Mouse (Mus musculus) intestine, embryonic 16.5 days (tissue): ENCODE measurements at regions not wholly inside any gene's neighbourhood (a gene's known extent, or its start where the extent isn't known, plus 50 kb on each side); places are given as distances from the start of the nearest gene placed in this dataset.

Experiments
- ATAC-seq: fragments of 200-750 bp; cut with Nextera tagmentation; 2 replicates; pipeline ENCODE4 v1.8.0; 2017; ENCODE audit warnings: moderate TSS enrichment, moderate library complexity
- H3K27ac ChIP-seq: fragments of 300-500 bp; sonication (generic); 2 replicates; pipeline ENCODE4 v1.5.1; 2014; ENCODE audit warnings: mild to moderate bottlenecking, low read length
- H3K27me3 ChIP-seq: fragments of 300-500 bp; sonication (generic); replicated peaks from 2 replicates; pipeline ENCODE4 v1.6.1; 2014; ENCODE audit warnings: low read length, control low read depth, mixed read lengths; ENCODE audit not compliant: control insufficient read depth, insufficient read depth
- H3K36me3 ChIP-seq: fragments of 300-500 bp; sonication (generic); 2 replicates; pipeline ENCODE4 v1.6.1; 2014; ENCODE audit warnings: low read length, control low read depth; ENCODE audit not compliant: control insufficient read depth, insufficient read depth
- H3K4me1 ChIP-seq: fragments of 300-500 bp; sonication (generic); 2 replicates; pipeline ENCODE4 v1.6.1; 2014; ENCODE audit warnings: low read length, control low read depth, mixed read lengths; ENCODE audit not compliant: control insufficient read depth, insufficient read depth
- H3K4me2 ChIP-seq: fragments of 300-500 bp; sonication (generic); 2 replicates; pipeline ENCODE4 v1.6.1; 2014; ENCODE audit warnings: low read depth, low read length, control low read depth
- H3K4me3 ChIP-seq: fragments of 300-500 bp; sonication (generic); 2 replicates; pipeline ENCODE4 v1.5.1; 2014; ENCODE audit warnings: mild to moderate bottlenecking, low read length
- H3K9ac ChIP-seq: fragments of 300-500 bp; sonication (generic); 2 replicates; pipeline ENCODE4 v1.6.1; 2014; ENCODE audit warnings: low read depth, low read length
- H3K9me3 ChIP-seq: fragments of 300-500 bp; sonication (generic); 2 replicates; pipeline ENCODE4 v1.6.1; 2016; ENCODE audit warnings: low read length, control low read depth; ENCODE audit not compliant: control insufficient read depth
- WGBS: fragments of 180-500 bp; shearing (Covaris S2); extraction: QIAGEN DNeasy Blood & Tissue Kit; methylation state at CpG from one replicate; pipeline ENCODE4 v1.1.7; 2014; 5-methylcytosine and 5-hydroxymethylcytosine counted together

- no peaks in the 10 kb centered on the region for H3K4me1 ChIP-seq
- H3K4me2 ChIP-seq = no peak overlapping the region
- no peak overlapping the region for H3K4me3 ChIP-seq
- no peaks in the 10 kb centered on the region for H3K9me3 ChIP-seq
- H3K36me3 ChIP-seq = no peaks in the 10 kb centered on the region
- ATAC-seq = no peak
- 76% methylated on average over 2 of the region's 2 CpGs for WGBS
- H3K27me3 ChIP-seq = no peaks in the 10 kb centered on the region
- H3K27ac ChIP-seq = no peak overlapping the region
- H3K9ac ChIP-seq = no peak overlapping the region
Measured at GRCm38 (mm10) chr15:26051415-26051814, 67.2 kb downstream of the Zfp622 start.

DNA sequence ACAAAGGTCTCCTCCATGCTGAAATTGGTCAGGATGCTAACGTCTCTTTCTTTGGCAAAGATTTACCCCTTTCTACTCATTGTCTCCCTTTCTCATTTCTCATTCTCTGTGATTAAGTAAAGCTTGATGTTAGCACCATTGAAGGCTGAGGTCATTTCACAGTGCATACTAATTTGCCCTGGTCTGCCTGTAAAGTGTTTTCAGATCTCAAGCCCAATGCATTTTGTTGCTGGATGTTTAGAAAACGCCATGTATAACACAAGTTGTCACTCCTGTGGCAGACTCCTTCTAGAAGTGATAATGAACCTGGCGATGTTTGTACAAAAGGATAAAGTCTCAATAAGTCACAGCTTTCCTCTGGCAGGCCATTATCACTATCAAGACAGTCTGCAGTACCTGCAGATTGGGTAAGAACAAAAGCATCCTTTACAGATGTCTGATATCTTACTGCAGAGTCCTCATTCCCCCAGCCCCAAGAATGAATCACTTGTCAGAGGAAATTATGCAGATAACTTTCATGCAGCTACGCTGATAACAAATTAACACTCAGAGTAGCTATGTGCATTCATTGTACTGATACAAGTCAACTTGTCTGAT lies 68.7 kb downstream of the Zfp622 start:
- H3K9ac ChIP-seq = no peak overlapping the region
- 62% methylated on average over 4 of the region's 4 CpGs for WGBS
- H3K36me3 ChIP-seq = no peaks in the 10 kb centered on the region
- no peaks in the 10 kb centered on the region for H3K4me1 ChIP-seq
- no peak overlapping the region for H3K4me2 ChIP-seq
- no peak overlapping the region for H3K4me3 ChIP-seq
- no peak overlapping the region for H3K27ac ChIP-seq
- no peaks in the 10 kb centered on the region for H3K9me3 ChIP-seq
- ATAC-seq = no peak
- no peaks in the 10 kb centered on the region for H3K27me3 ChIP-seq

GRCm38 (mm10) chr15:26058019-26058418 lies 73.9 kb downstream of the Zfp622 start:
- Histone ChIP-seq H3K27me3 (no peaks in the 10 kb centered on the region), H3K4me1 (no peaks in the 10 kb centered on the region), H3K9me3 (no peaks in the 10 kb centered on the region), H3K4me3 (no peak overlapping the region), H3K36me3 (no peaks in the 10 kb centered on the region), H3K27ac (no peak overlapping the region), H3K9ac (no peak overlapping the region), H3K4me2 (no peak overlapping the region)
- WGBS = 68% methylated on average over 3 of the region's 3 CpGs
- ATAC-seq = no peak

GRCm38 (mm10) chr15:26100199-26100598 lies 116.0 kb downstream of the Zfp622 start:
- no peaks in the 10 kb centered on the region for H3K4me1 ChIP-seq
- no peaks in the 10 kb centered on the region for H3K27me3 ChIP-seq
- 65% methylated on average over 4 of the region's 4 CpGs for WGBS
- no peak for ATAC-seq
- no peaks in the 10 kb centered on the region for H3K9me3 ChIP-seq
- H3K4me2 ChIP-seq = no peak overlapping the region
- no peak overlapping the region for H3K9ac ChIP-seq
- H3K4me3 ChIP-seq = no peak overlapping the region
- no peaks in the 10 kb centered on the region for H3K36me3 ChIP-seq
- H3K27ac ChIP-seq = no peak overlapping the region

- 83% methylated on average over 6 of the region's 6 CpGs for WGBS
- H3K4me3 ChIP-seq = no peak overlapping the region
- no peak overlapping the region for H3K4me2 ChIP-seq
- ATAC-seq = no peak
- H3K27me3 ChIP-seq = no peaks in the 10 kb centered on the region
- H3K4me1 ChIP-seq = no peaks in the 10 kb centered on the region
- no peak overlapping the region for H3K9ac ChIP-seq
- no peaks in the 10 kb centered on the region for H3K36me3 ChIP-seq
- H3K27ac ChIP-seq = no peak overlapping the region
- no peaks in the 10 kb centered on the region for H3K9me3 ChIP-seq
Measured at GRCm38 (mm10) chr15:26107993-26108392, 123.8 kb downstream of the Zfp622 start.

GRCm38 (mm10) chr15:26144197-26144596 lies 160.0 kb downstream of the Zfp622 start:
- H3K9ac ChIP-seq = no peak overlapping the region
- no peak overlapping the region for H3K4me3 ChIP-seq
- no peak overlapping the region for H3K27ac ChIP-seq
- ATAC-seq = peak; percentile 77
- H3K4me2 ChIP-seq = no peak overlapping the region
- no peaks in the 10 kb centered on the region for H3K4me1 ChIP-seq
- no peaks in the 10 kb centered on the region for H3K36me3 ChIP-seq
- 56% methylated on average over 2 of the region's 2 CpGs for WGBS
- H3K9me3 ChIP-seq = no peaks in the 10 kb centered on the region
- H3K27me3 ChIP-seq = no peaks in the 10 kb centered on the region

DNA sequence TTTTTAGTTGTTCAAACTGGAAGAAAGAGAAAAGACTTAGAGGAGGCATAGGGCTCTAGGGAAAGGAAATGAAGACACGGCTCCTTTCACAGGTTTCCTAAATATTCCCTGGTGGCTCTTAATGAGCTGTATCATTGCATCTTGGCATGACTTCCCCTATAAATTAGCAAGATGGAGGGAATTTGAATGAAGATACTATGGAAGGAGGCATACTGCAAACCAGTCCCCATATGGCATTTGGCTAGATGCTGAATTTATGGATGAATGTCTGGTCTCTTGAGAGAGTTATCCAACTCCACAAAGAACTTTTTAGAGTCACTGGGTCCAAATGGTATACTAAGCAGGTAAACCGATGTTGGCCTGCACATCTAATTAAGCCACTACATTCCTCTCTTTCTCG lies 150.3 kb upstream of the March11 start:
- Histone ChIP-seq H3K36me3 (no peaks in the 10 kb centered on the region), H3K9me3 (no peaks in the 10 kb centered on the region), H3K4me2 (no peak overlapping the region), H3K4me1 (no peaks in the 10 kb centered on the region), H3K27me3 (no peaks in the 10 kb centered on the region), H3K27ac (no peak overlapping the region), H3K9ac (no peak overlapping the region), H3K4me3 (no peak overlapping the region)
- WGBS = 82% methylated on average over 3 of the region's 3 CpGs
- no peak for ATAC-seq

DNA sequence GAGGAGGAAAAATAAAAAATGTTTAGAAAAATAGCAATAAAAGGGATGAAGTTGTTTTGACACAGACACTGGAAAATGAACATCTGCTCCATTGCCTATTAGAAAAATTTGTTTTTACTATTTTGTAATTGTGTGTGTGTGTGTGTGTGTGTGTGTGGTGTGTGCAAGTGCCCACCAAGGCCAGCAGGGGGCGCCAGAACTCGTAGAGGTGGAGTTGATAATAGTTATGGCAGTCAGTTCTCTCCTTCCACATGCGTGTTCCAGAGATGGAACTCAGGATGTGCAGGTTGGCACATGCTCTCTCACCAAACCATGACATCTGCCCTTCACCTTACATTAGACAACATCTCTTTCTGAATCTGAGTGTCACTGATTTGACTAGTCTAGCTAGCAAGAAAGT lies 123.9 kb upstream of the March11 start:
- no peak for ATAC-seq
- Histone ChIP-seq H3K4me1 (no peaks in the 10 kb centered on the region), H3K27me3 (no peaks in the 10 kb centered on the region), H3K4me2 (no peak overlapping the region), H3K9ac (no peak overlapping the region), H3K36me3 (no peaks in the 10 kb centered on the region), H3K27ac (no peak overlapping the region), H3K4me3 (no peak overlapping the region), H3K9me3 (no peaks in the 10 kb centered on the region)
- 50% methylated on average over 3 of the region's 3 CpGs for WGBS

DNA sequence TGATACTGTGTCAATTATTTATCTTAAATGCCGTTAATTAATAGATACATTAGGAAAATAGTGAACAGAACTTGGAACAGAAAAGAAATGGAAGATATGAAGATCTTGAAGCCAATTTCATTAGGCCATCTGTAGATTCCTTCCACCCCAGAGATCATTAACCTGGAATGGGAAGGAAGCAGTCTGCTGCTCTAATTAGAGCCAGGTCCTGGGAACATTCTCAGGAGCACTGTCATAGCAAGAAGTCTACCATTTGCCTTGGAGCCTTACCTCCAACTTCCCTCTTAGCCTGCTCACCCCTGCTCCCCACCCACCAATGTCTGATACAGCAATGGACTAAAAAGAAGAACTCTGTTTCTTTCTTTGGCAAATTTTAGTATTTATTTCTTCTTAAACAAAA lies 113.3 kb upstream of the March11 start:
- 84% methylated on average over 1 of the region's 1 CpGs for WGBS
- H3K27ac ChIP-seq = no peak overlapping the region
- H3K4me3 ChIP-seq = no peak overlapping the region
- H3K4me2 ChIP-seq = no peak overlapping the region
- ATAC-seq = no peak
- no peaks in the 10 kb centered on the region for H3K36me3 ChIP-seq
- H3K4me1 ChIP-seq = no peaks in the 10 kb centered on the region
- no peak overlapping the region for H3K9ac ChIP-seq
- no peaks in the 10 kb centered on the region for H3K9me3 ChIP-seq
- no peaks in the 10 kb centered on the region for H3K27me3 ChIP-seq

GRCm38 (mm10) chr15:26206837-26207236 lies 102.0 kb upstream of the March11 start:
- Histone ChIP-seq H3K9ac (no peak overlapping the region), H3K36me3 (no peaks in the 10 kb centered on the region), H3K9me3 (no peaks in the 10 kb centered on the region), H3K27ac (no peak overlapping the region), H3K4me2 (no peak overlapping the region), H3K4me1 (no peaks in the 10 kb centered on the region), H3K4me3 (no peak overlapping the region), H3K27me3 (no peaks in the 10 kb centered on the region)
- WGBS = 60% methylated on average over 6 of the region's 6 CpGs
- no peak for ATAC-seq
